Mouse (Mus musculus) granulocyte monocyte progenitor cell, adult 5-6 weeks (primary cell): ENCODE measurements around the gene Mdga1. TPM values are rescaled to one million over a fixed set of nuclear protein-coding genes. Genes with fewer than 3 reads are reported as not detected.

Source experiments
- total RNA-seq, 2 experiments: library from RNA; stranded (forward) in 1 of 2; stranded (reverse) in 1 of 2; fragments of 200-712, 200-1000 nt in 1 of 2; fragments of >200 nt in 1 of 2; fragmentation: Nextera tagmentation in 1 of 2; gene quantifications; 2 replicates each; pipeline ENCODE4 v1.2.3; 2014 to 2017

Gene Mdga1
- total RNA-seq, 2 experiments from 2014 or later = 7.8 to 14.8 TPM

Other genes starting within 250 kb of the Mdga1 start
- 6.7 and 19.3 TPM in 2 replicates for gene Zfand3, start 34.6 kb upstream of the Mdga1 start, total RNA-seq (2014; fragmentation: Nextera tagmentation)
- gene Zfand3, start 34.6 kb upstream of the Mdga1 start, total RNA-seq (2017) = 9.1 and 22.3 TPM in 2 replicates